Mouse (Mus musculus) stomach, embryonic 15.5 days (tissue): ENCODE measurements at regions not wholly inside any gene's neighbourhood (a gene's known extent, or its start where the extent isn't known, plus 50 kb on each side); places are given as distances from the start of the nearest gene placed in this dataset.
"Not testable (repeated sequence)": the region's sequence is repeated elsewhere in the genome, so short reads cannot be mapped to it uniquely, and the experiment has no call there.

Source experiments
- ATAC-seq: fragments of 200-750 bp; cut with Nextera tagmentation; 2 replicates; pipeline ENCODE4 v1.8.0; 2017; ENCODE audit warnings: low read depth, moderate number of reproducible peaks, moderate TSS enrichment; ENCODE audit not compliant: insufficient read depth, low FRiP score
- H3K27ac ChIP-seq: fragments of 300-500 bp; sonication (generic); 2 replicates; pipeline ENCODE4 v1.5.1; 2015; ENCODE audit warnings: mild to moderate bottlenecking, inconsistent platforms
- H3K27me3 ChIP-seq: fragments of 300-500 bp; sonication (generic); replicated peaks from 2 replicates; pipeline ENCODE4 v1.6.1; 2015; ENCODE audit warnings: inconsistent platforms
- H3K36me3 ChIP-seq: fragments of 300-500 bp; sonication (generic); 2 replicates; pipeline ENCODE4 v1.6.1; 2015; ENCODE audit warnings: inconsistent platforms
- H3K4me1 ChIP-seq: fragments of 300-500 bp; sonication (generic); 2 replicates; pipeline ENCODE4 v1.6.1; 2015; ENCODE audit warnings: inconsistent platforms
- H3K4me2 ChIP-seq: fragments of 300-500 bp; sonication (generic); 2 replicates; pipeline ENCODE4 v1.6.1; 2015; ENCODE audit warnings: mild to moderate bottlenecking, inconsistent platforms
- H3K4me3 ChIP-seq: fragments of 300-500 bp; sonication (generic); replicated peaks from 2 replicates; pipeline ENCODE4 v1.5.1; 2015; ENCODE audit warnings: inconsistent platforms
- H3K9ac ChIP-seq: fragments of 300-500 bp; sonication (generic); 2 replicates; pipeline ENCODE4 v1.6.1; 2015; ENCODE audit warnings: inconsistent platforms
- H3K9me3 ChIP-seq: fragments of 300-500 bp; sonication (generic); 2 replicates; pipeline ENCODE4 v1.6.1; 2016; ENCODE audit warnings: inconsistent platforms
- WGBS: fragments of 180-500 bp; shearing (Covaris S2); methylation state at CpG from one replicate; pipeline ENCODE4 v1.1.7; 2015; 5-methylcytosine and 5-hydroxymethylcytosine counted together

DNA sequence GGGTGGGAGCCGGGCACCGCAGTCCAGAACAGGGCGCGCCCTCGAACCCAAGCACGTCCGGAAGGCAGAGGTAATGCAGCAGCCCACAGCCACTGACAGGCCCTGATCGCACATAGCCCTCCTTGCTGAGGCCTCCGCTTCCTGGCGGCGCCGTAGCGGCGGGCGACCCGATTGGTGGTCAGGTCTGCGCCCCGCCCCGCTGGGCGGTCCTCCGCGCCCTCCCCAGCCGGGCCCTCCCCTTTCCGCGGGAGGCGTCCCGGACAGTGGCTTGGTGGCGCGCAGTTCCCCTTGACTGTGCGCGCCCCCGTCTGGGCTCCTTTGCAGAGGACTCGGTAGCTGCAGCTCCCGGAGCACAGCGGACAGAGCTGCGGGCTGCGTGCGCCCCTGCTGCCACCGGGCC, 375.5 kb upstream of the Asap2 start:
- not testable (repeated sequence) for H3K27me3 ChIP-seq, H3K9me3 ChIP-seq, H3K9ac ChIP-seq, H3K36me3 ChIP-seq, H3K4me2 ChIP-seq, H3K4me1 ChIP-seq, ATAC-seq, H3K27ac ChIP-seq
- peak overlapping the region; percentile 38 for H3K4me3 ChIP-seq
- 0% methylated on average over 12 of the region's 39 CpGs for WGBS
